14 mouse cellular contexts compared by ENCODE assay signal in the genomic region with DNA sequence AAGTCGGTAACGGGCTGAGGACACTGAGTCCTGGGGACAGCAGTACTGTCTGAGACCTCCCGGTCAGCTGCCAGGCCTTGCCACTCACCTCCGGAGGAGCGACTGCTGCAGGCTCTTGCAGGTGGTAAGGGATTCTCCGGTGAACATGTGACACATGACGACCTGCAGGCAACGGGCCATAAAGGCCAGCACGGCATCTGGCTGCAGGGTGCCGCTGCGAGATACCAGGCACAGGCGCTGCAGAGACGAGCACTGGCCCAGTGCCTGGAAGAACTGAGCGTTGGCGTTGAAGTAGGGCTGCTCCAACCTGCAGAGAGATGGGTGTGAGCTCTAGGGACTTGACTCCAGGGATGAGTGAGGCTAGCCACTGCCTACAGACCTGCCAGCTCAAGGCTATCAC. TPM values are rescaled to one million over a fixed set of nuclear protein-coding genes. Genes with fewer than 3 reads are reported as not detected.
DNase-seq lines count a peak whose midpoint lies in the region; TF ChIP-seq lines count a peak whose summit lies in the region.
"Had no signal": no experiment of that assay in that cellular context is flagged by ENCODE, and none has a peak within 500 bp of the region (broad histone marks: within the 10 kb centered on the region; RNA-seq: fewer than 3 reads in every experiment).

No protein-coding gene starts in this region.

- no peak overlapping the region for H3K4me3 ChIP-seq in left cerebral cortex, adult 2 months
- no peak overlapping the region for H3K4me3 ChIP-seq in embryonic facial prominence, embryonic 10.5 days
- H3K4me3 ChIP-seq: forebrain, embryonic 13.5 days; hindbrain, embryonic 13.5 days; intestine, embryonic 15.5 days; limb, embryonic 13.5 days; liver, embryonic 15.5 days had no signal

- H3K9me3 ChIP-seq in embryonic facial prominence, embryonic 10.5 days = 0 out of 2 replicates have a peak, but pooled peaks cover 3% of the 10 kb centered on the region
- H3K9me3 ChIP-seq: forebrain, embryonic 13.5 days; hindbrain, embryonic 13.5 days; intestine, embryonic 15.5 days; limb, embryonic 13.5 days; liver, embryonic 15.5 days had no signal

- peaks cover 27% of the 10 kb centered on the region for H3K4me1 ChIP-seq in embryonic facial prominence, embryonic 10.5 days

- TF ChIP-seq CTCF in left cerebral cortex, adult 2 months (IDR thresholded peaks at IDR 0.05) = no peak

- peak overlapping the region; percentile 65 for H3K27ac ChIP-seq in left cerebral cortex, adult 2 months
- H3K27ac ChIP-seq in embryonic facial prominence, embryonic 10.5 days (replicated peaks) = no peak overlapping the region
- H3K27ac ChIP-seq: intestine, embryonic 15.5 days; kidney, postnatal 0 days; limb, embryonic 13.5 days; liver, embryonic 15.5 days had no signal

- H3K36me3 ChIP-seq in embryonic facial prominence, embryonic 10.5 days (replicated peaks) = peaks cover 92% of the 10 kb centered on the region

- intact Hi-C loops in left cerebral cortex, adult 2 months (cut with DNase I) = loop anchor here (5.0 kb wide), 1 partner anchor 189 kb away; no protein-coding TSS in a partner anchor

- WGBS in embryonic facial prominence, embryonic 10.5 days = 92% methylated on average over 15 of the region's 15 CpGs

- peak; percentile 78 for DNase-seq in cerebellum, adult 18-20 months
- DNase-seq in cerebellum, adult 8-10 months = no peak
- peak; percentile 26 to 61 for DNase-seq in layer of hippocampus, postnatal 14 days (ENCODE audit: low spot score in 2 of 2)
- no peak for DNase-seq in layer of hippocampus, postnatal 36 days
- DNase-seq in left cerebral cortex, adult 2 months (ENCODE audit: extremely low spot score in 1 of 2, low spot score in 2 of 2) = peak; percentile 47 to 74
- peak; percentile 73 for DNase-seq in right cerebral cortex, postnatal 25 days
- no peak for DNase-seq in adrenal gland, postnatal 4 days (ENCODE audit: low spot score in 2 of 2)
- DNase-seq in embryonic facial prominence, embryonic 10.5 days (ENCODE audit: low spot score) = no peak

- no peaks in the 10 kb centered on the region for H3K27me3 ChIP-seq in embryonic facial prominence, embryonic 10.5 days (replicated peaks; ENCODE audit: low read depth, poor library complexity, severe bottlenecking)
- H3K27me3 ChIP-seq: forebrain, embryonic 13.5 days; hindbrain, embryonic 13.5 days; intestine, embryonic 15.5 days; limb, embryonic 13.5 days; liver, embryonic 15.5 days had no signal

RNA-seq across cellular contexts. Expression of a gene that starts 16.7 kb away (rescaled TPM):
- 10 to 100 TPM; 43.1 to 46.7 TPM for total RNA-seq in layer of hippocampus, postnatal 14 days (2021)
- total RNA-seq in layer of hippocampus, postnatal 36 days (2021) = 10 to 100 TPM; 37.1 to 41.6 TPM
- total RNA-seq in left cerebral cortex, adult 2 months (2021) = 10 to 100 TPM; 31.5 to 33.2 TPM
- 10 to 100 TPM; 18.3 to 20.9 TPM for total RNA-seq in adrenal gland, postnatal 4 days (2021)
- polyA plus RNA-seq in embryonic facial prominence, embryonic 10.5 days (2016; fragmentation: Nextera tagmentation; extraction: Ambion mirVana) = 25.6 and 25.9 TPM in 2 replicates

RNA-seq across cellular contexts. Expression of a gene that starts 28.0 kb away (rescaled TPM):
- 1,000 to 10,000 TPM; 3,650 to 3,993 TPM for total RNA-seq in layer of hippocampus, postnatal 14 days (2021)
- 1,000 to 10,000 TPM; 3,215 to 3,370 TPM for total RNA-seq in layer of hippocampus, postnatal 36 days (2021)
- total RNA-seq in left cerebral cortex, adult 2 months (2021) = 1,000 to 10,000 TPM; 2,227 to 2,233 TPM
- 1,000 to 10,000 TPM; 3,089 to 3,273 TPM for total RNA-seq in adrenal gland, postnatal 4 days (2021)
- 15,960 and 16,856 TPM in 2 replicates for polyA plus RNA-seq in embryonic facial prominence, embryonic 10.5 days (2016; fragmentation: Nextera tagmentation; extraction: Ambion mirVana)

Comparison
In these comparisons a context has a peak if more than half of its experiments do, and no peak if none do; other contexts are left out.
1. DNase-seq: peak in cerebellum, adult 18-20 months (2 of 2), layer of hippocampus, postnatal 14 days (2 of 2), left cerebral cortex, adult 2 months (2 of 2) and right cerebral cortex, postnatal 25 days (single experiment); none in cerebellum, adult 8-10 months (single experiment), layer of hippocampus, postnatal 36 days (0 of 2), adrenal gland, postnatal 4 days (0 of 2) and embryonic facial prominence, embryonic 10.5 days (single experiment).